Mouse (Mus musculus) heart, adult 2 months (tissue): ENCODE measurements around the gene Pex11g. TPM values are rescaled to one million over a fixed set of nuclear protein-coding genes. Genes with fewer than 3 reads are reported as not detected.
A peak's percentile ranks its signal among the peaks of the same experiment; 100 is the strongest.

ENCODE experiments used
- DNase-seq, 2 experiments: peaks; one replicate each; pipeline ENCODE4 v3.0.0; 2021
- H3K27ac ChIP-seq: fragments of 200-600 bp; 2 replicates; pipeline ENCODE4 v1.8.1; 2022
- H3K27me3 ChIP-seq: fragments of 200-500 bp; 2 replicates; pipeline ENCODE4 v1.6.1; 2012; ENCODE audit warnings: mild to moderate bottlenecking, low read length, inconsistent platforms, mixed read lengths; ENCODE audit not compliant: control insufficient read depth, insufficient read depth
- H3K36me3 ChIP-seq: fragments of 200-500 bp; 2 replicates; pipeline ENCODE4 v1.6.1; 2012; ENCODE audit warnings: low read length, inconsistent platforms; ENCODE audit not compliant: control insufficient read depth, insufficient read depth
- H3K4me1 ChIP-seq: fragments of 200-500 bp; 2 replicates; pipeline ENCODE4 v1.6.1; 2011; ENCODE audit warnings: low read length; ENCODE audit not compliant: control insufficient read depth, insufficient read depth
- H3K4me3 ChIP-seq: fragments of 200-600 bp; 2 replicates; pipeline ENCODE4 v1.8.1; 2022
- H3K79me2 ChIP-seq: fragments of 200-500 bp; replicated peaks from 2 replicates; pipeline ENCODE4 v1.6.1; 2012; ENCODE audit warnings: mild to moderate bottlenecking, inconsistent platforms, low read length, moderate library complexity, mixed read lengths; ENCODE audit not compliant: control insufficient read depth, insufficient read depth
- H3K9ac ChIP-seq: fragments of 200-500 bp; 2 replicates; pipeline ENCODE4 v1.6.1; 2012; ENCODE audit warnings: low read depth, mild to moderate bottlenecking, control low read depth, inconsistent platforms, low read length, mixed read lengths
- CTCF ChIP-seq: fragments of 200-600 bp; IDR thresholded peaks from 2 replicates; pipeline ENCODE4 v1.8.1; 2022; ENCODE audit warnings: antibody characterized with exemption, mild to moderate bottlenecking, moderate library complexity
- EP300 ChIP-seq: fragments of 200-500 bp; IDR thresholded peaks from 2 replicates; pipeline ENCODE4 v1.6.1; 2011; ENCODE audit warnings: low read depth, low read length, control low read depth; ENCODE audit not compliant: insufficient read depth
- POLR2A ChIP-seq: fragments of 200-500 bp; IDR thresholded peaks from 2 replicates; pipeline ENCODE4 v1.6.1; 2011; ENCODE audit warnings: mild to moderate bottlenecking, low read depth, low read length, control low read depth; ENCODE audit not compliant: insufficient read depth
- WGBS: fragments of 180-500 bp; shearing (Covaris S2); methylation state at CpG from one replicate; pipeline ENCODE4 v1.1.7; 2018; 5-methylcytosine and 5-hydroxymethylcytosine counted together
- intact Hi-C: fragments of 180-260 bp; cut with DNase I; formaldehyde crosslinking; loops from one replicate; pipeline ENCODE4 v1.15.1; 2025
- polyA plus RNA-seq: library from polyadenylated mRNA; depleted of rRNA; stranded (reverse); fragments of >200 nt; gene quantifications from 2 replicates; pipeline ENCODE4 v1.2.3, GENCODE M21; 2012
- total RNA-seq, 2 experiments: library from RNA; stranded (reverse); gene quantifications; 2 replicates each; pipeline ENCODE4 v1.2.3; 2021

Gene Pex11g
- total and polyA plus RNA-seq, 3 experiments: 2.4 to 4.5 (median 3.1) TPM

DNA sequence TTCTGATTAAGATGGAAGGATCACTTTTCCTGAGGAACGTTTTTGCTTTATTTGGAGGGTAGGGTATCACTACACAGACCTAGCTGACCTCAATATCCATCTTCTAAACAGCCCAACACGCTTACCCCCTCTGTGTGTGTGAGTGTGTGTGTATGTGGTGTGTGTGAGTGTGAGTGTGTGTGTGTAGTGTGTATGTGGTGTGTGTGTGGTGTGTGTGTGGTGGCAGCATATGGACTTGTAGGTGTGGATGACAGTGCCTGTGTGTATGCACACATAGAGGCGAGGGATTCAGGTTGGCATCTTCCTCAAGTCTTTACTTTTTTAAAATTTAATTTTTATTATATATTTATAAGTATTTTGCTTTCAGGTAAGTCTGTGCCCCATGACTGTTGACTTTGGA lies 31.1 kb upstream of the Pex11g start:
- Histone ChIP-seq H3K36me3 (no peaks in the 10 kb centered on the region), H3K27ac (no peak overlapping the region), H3K4me3 (no peak overlapping the region), H3K4me1 (peaks cover 2% of the 10 kb centered on the region), H3K27me3 (no peaks in the 10 kb centered on the region), H3K9ac (no peak overlapping the region), H3K79me2 (peaks cover 1% of the 10 kb centered on the region; the same call in 1 of the 2 replicates)
- TF ChIP-seq POLR2A: no peak
- TF ChIP-seq CTCF: no peak
- no peak for TF ChIP-seq EP300
- DNase-seq: no peak
- WGBS: 84% methylated on average over 3 of the region's 3 CpGs
- intact Hi-C loops: no loop called here

DNA sequence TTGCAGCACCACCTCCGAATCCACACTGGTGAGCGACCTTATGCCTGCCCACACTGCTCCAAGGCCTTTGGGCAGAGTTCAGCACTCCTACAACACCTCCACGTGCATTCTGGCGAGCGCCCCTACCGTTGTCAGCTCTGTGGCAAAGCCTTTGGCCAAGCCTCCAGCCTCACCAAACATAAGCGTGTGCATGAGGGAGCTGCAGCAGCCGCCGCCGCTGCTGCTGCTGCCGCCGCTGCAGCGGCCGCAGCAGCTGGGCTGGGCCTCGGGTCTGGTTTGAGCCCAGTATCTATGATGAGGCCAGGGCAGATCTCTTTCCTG lies 28.9 kb upstream of the Pex11g start:
- no peak overlapping the region for H3K4me3 ChIP-seq
- TF ChIP-seq POLR2A: no peak
- no peak for TF ChIP-seq EP300
- TF ChIP-seq CTCF: no peak
- no peak overlapping the region for H3K9ac ChIP-seq
- DNase-seq: no peak
- no peaks in the 10 kb centered on the region for H3K27me3 ChIP-seq
- peaks cover 2% of the 10 kb centered on the region for H3K4me1 ChIP-seq
- H3K79me2 ChIP-seq: peaks cover 4% of the 10 kb centered on the region
- no peaks in the 10 kb centered on the region for H3K36me3 ChIP-seq
- H3K27ac ChIP-seq: no peak overlapping the region
- intact Hi-C loops: no loop called here
- 91% methylated on average over 15 of the region's 15 CpGs for WGBS

DNA sequence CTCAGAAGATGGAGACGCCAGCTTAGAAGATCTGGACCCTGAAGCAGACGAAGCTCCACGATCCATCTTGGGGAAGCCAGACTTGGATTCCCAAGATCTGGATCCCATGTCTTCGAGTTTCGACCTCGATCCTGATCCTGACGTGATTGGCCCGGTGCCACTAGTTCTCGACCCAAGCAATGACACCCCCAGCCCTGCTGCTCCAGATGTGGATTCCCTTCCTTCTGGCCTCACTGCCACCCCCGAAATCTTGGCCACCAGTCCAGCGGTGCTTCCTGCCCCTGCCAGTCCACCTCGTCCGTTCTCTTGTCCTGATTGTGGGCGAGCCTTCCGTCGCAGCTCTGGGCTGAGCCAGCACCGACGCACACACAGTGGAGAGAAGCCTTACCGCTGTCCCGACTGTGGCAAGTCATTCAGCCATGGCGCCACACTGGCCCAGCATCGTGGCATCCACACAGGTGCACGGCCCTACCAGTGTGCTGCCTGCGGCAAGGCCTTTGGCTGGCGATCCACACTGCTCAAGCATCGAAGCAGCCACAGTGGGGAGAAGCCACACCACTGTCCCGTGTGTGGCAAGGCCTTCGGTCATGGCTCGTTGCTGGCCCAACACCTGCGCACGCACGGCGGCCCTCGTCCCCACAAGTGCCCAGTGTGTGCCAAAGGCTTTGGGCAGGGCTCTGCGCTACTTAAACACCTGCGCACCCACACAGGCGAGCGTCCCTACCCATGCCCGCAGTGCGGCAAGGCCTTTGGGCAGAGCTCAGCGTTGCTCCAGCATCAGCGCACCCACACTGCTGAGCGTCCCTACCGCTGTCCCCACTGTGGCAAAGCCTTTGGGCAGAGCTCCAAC lies 28.3 kb upstream of the Pex11g start:
- Histone ChIP-seq H3K79me2 (peaks cover 4% of the 10 kb centered on the region), H3K27me3 (no peaks in the 10 kb centered on the region), H3K4me1 (no peaks in the 10 kb centered on the region), H3K36me3 (no peaks in the 10 kb centered on the region), H3K27ac (no peak overlapping the region), H3K9ac (no peak overlapping the region), H3K4me3 (no peak overlapping the region)
- DNase-seq: no peak
- 94% methylated on average over 44 of the region's 44 CpGs for WGBS
- intact Hi-C loops: no loop called here
- TF ChIP-seq CTCF: no peak
- TF ChIP-seq POLR2A: no peak
- no peak for TF ChIP-seq EP300

DNA sequence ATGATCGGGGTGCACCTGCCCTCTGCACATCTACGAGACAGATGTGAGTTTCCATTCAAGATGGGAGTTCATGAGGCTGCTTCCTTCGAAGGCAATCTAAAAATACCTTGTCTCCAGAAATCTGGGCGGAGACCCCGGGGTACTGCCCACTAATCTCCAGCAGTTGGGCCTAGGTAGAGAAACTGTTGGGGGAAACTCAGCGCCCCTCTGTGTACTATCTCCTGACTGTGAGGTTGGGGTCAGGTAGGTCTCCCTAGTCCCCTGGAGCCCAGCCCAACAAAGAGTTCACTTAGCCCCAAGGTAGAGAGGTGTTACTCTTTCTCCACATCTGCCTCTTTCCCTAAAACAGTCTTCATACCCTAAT lies 26.3 kb upstream of the Pex11g start:
- H3K79me2 ChIP-seq: peaks cover 2% of the 10 kb centered on the region
- 14% methylated on average over 6 of the region's 6 CpGs for WGBS
- H3K27ac ChIP-seq: peak overlapping the region; percentile 92
- H3K36me3 ChIP-seq: no peaks in the 10 kb centered on the region
- peak overlapping the region; percentile 100; the same call in 1 of the 2 replicates for H3K9ac ChIP-seq
- H3K4me1 ChIP-seq: no peaks in the 10 kb centered on the region
- intact Hi-C loops: loop anchor here (2.0 kb wide), 2 partner anchors 23 to 27 kb away; partner anchors contain the start of gene Pex11g
- peak overlapping the region; percentile 79 for H3K4me3 ChIP-seq
- no peak for TF ChIP-seq POLR2A
- no peak for TF ChIP-seq EP300
- TF ChIP-seq CTCF: no peak
- no peak for DNase-seq
- H3K27me3 ChIP-seq: no peaks in the 10 kb centered on the region

DNA sequence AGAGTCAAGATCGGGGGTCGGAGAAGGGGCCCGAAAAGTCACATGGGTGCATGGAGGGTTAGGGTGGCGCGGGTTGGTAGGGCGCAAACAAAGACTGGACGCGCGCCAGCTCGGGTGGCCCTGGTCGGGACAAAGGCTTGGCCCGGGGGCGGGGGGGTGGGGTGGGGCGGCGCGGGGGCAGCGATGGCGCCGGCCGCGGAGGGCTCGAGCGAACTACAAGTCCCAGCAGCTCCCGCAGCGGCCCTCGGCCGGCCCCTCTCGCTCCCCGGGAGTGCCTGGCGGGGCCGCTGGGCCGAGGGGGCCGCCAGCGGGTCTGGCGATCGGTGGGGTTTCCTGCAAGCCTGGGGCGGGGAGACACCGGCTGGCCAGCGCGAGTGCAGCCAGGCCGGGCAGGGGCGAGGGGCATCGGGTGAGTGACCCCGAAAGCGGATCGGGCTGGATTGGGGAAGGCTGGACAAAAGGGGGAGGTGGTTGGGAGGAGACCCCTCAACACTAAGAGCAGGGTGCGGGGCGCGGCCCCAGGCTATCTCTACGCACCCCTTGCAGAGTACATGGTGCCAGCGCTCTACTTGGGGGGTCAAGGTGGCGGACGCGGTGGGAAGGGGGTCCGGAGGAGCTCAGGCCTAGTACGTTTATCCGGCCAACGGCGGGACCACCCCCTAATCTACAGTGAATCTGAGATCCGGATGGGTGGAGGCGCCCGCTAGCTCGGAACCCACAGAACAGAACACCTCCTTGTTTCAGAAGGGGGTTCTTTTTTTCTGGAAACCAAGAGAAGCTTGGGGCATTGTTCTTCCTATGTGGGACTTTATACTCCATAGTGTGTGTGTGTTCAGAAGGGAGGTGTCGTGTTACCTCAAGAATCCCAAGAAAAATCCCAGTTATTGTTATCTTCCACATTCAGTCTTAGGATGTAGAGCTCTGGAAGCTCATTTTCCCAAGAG lies 25.7 kb upstream of the Pex11g start, which contains the start of gene Zfp358:
TSS of gene Zfp358 (plus strand) at position 238 of the 944 bp plus-strand sequence.
- intact Hi-C loops: loop anchor here (2.0 kb wide), 2 partner anchors 24 to 26 kb away; partner anchors contain the start of gene Pex11g
- Histone ChIP-seq H3K4me1 (no peaks in the 10 kb centered on the region), H3K4me3 (peak within 1 kb of the TSS; percentile 79), H3K27ac (peak within 1 kb of the TSS; percentile 92), H3K9ac (peak within 1 kb of the TSS; percentile 100), H3K27me3 (no peaks in the 10 kb centered on the region), H3K79me2 (peaks cover 2% of the 10 kb centered on the region), H3K36me3 (no peaks in the 10 kb centered on the region)
- TF ChIP-seq CTCF: no peak
- TF ChIP-seq POLR2A: no peak; the same call in 1 of the 2 replicates
- no peak for TF ChIP-seq EP300
- DNase-seq: peak; percentile 84 to 86
- under 1% methylated on average over 60 of the region's 64 CpGs for WGBS

DNA sequence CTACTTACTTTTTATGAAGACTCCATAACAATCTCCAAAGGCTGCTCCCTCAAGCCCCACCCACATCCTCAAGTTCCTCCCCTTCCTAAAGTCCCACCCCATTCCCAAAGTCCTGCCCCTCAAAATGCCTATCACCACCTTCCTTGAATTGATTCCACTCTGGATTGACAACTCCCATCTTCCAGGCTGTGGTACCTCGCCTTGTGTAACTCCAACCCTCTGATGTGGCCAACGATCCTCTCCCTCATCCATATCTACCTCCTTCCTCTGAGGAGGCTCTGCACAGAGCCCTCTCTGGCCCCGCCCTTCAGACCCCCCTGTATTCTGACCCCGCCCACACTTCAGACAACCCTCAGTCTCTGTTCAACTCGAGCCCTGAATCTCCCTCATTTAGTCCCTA lies 17.7 kb upstream of the Pex11g start:
- WGBS: 35% methylated on average over 5 of the region's 5 CpGs

More for the DNA sequence above, 17.7 kb upstream of the Pex11g start:
- TF ChIP-seq EP300 (no peak), POLR2A (no peak), CTCF (no peak)
- intact Hi-C loops: no loop called here
- Histone ChIP-seq H3K27me3 (no peaks in the 10 kb centered on the region), H3K4me3 (no peak overlapping the region), H3K36me3 (no peaks in the 10 kb centered on the region), H3K79me2 (no peaks in the 10 kb centered on the region), H3K4me1 (no peaks in the 10 kb centered on the region), H3K9ac (no peak overlapping the region), H3K27ac (no peak overlapping the region)
- no peak for DNase-seq
